Mouse (Mus musculus): Measurements from ENCODE around the gene Reps2.
A peak's percentile ranks its signal among the peaks of the same experiment; 100 is the strongest.

Gene Reps2

GRCm38 (mm10) chrX:162643091-162643788, at the start of gene Reps2:
Reps2 (minus strand) TSS chrX:162643649.
- DNase-seq (ENCODE audit: low read depth, low spot score): peak; percentile 61

- no peak for DNase-seq (ENCODE audit: low read depth, low spot score)
These were observed 47.8 kb upstream of the Reps2 start for GRCm38 (mm10) chrX:162691272-162691671.

DNA sequence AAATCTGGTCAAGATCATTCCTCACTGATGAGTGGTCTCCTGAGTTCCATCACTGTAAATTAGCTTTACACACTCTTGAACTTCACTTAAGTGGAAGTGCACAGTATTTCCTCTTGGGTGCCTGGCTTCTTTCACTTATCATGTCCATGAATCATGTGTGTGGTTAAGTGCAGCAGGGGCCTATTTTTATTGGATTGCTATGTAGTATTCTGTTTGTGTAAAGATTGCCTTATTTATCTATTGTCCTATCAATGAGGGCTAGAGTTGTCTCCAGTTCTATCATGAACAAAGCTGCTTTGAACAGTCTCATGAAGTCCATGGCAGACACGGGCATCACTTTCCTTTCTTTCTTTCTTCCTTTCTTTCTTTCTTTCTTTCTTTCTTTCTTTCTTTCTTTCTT, 41.9 kb upstream of the Reps2 start:
- DNase-seq (ENCODE audit: low read depth, low spot score): no peak

GRCm38 (mm10) chrX:162679506-162679905, 36.1 kb upstream of the Reps2 start:
- peak; percentile 36 for DNase-seq (ENCODE audit: low read depth, low spot score)

DNA sequence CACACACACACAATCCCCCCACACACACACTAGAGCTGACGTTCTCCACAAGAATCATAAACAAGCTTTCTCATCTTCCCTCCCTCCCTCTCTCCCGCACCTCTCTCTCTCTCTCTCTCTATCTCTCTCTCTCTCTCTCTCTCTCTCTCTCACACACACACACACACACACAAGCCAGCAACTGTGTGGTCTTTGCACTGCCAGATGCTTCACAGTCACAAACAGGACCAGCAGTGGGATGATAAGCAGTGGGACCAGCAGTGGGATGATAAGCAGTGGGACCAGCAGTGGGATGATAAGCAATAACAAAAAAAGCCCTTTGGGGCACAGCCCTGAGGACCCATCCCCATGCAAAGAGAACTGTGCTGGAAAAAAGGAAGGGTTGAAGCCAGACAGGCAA, 35.4 kb upstream of the Reps2 start:
- no peak for DNase-seq (ENCODE audit: low read depth, low spot score)

GRCm38 (mm10) chrX:162666166-162666565, 22.7 kb upstream of the Reps2 start:
- DNase-seq (ENCODE audit: low read depth, low spot score): no peak

- DNase-seq (ENCODE audit: low read depth, low spot score): no peak
These were observed 16.7 kb upstream of the Reps2 start for GRCm38 (mm10) chrX:162660182-162660581.

DNA sequence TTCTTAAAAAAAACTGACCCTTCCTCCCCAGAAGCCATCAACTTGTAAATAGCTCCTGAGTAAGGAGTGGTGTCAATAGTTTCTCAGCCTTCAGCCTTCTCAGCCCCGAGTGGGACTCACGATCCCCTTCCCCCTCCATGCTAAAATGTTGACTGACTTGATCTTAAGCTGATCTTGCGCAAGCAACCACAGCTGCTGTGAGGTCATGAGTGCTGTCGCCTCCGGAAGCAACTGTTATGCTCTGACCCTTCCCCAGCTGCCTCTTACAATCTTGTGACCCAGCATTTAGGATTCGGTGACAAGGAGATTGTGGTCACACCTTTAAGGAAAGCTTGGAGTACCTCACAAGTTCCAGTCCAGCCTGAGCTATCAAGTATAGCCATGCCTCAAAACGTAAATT, 10.1 kb upstream of the Reps2 start:
- no peak for DNase-seq (ENCODE audit: low read depth, low spot score)

DNA sequence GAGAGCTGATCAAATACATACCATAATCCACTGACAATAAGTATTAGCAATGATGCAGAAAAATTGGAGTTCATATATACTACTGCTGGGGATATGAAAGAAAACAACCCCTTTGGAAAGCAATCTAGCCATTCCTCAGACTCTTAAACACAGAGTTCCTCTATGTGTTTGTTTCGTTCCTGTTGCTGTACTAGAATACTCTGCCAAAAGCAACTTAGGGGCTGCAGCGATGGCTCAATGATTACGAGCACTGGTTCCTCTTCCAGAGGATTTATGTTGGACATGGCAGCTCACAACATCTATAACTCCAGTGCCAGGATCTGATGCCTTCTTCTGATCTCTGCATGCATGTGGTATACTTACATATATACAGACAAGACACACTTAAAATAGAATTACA, 9.0 kb upstream of the Reps2 start:
- no peak for DNase-seq (ENCODE audit: low read depth, low spot score)

DNA sequence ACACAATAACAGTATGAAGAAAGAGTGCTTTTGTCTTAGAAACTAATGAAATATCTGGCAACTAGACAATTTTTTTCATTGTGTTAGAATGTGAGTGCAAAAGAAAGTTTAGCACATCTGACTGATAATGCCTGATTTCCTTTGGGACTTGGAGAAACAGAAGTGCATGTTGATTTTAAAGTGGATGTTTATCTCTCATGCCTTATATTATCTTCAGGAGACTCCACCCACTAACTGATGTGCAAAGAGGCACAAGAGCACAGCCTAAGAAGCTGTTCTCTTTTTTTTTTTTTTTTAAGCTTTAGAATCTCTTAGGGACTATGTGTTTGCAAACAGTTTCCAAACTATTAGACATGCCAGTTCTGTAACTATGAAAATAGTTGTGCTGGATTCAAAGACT, 7.7 kb upstream of the Reps2 start:
- DNase-seq (ENCODE audit: low read depth, low spot score): no peak

GRCm38 (mm10) chrX:162643789-162644092, 292 bp upstream of the Reps2 start:
- no peak for DNase-seq (ENCODE audit: low read depth, low spot score)

DNA sequence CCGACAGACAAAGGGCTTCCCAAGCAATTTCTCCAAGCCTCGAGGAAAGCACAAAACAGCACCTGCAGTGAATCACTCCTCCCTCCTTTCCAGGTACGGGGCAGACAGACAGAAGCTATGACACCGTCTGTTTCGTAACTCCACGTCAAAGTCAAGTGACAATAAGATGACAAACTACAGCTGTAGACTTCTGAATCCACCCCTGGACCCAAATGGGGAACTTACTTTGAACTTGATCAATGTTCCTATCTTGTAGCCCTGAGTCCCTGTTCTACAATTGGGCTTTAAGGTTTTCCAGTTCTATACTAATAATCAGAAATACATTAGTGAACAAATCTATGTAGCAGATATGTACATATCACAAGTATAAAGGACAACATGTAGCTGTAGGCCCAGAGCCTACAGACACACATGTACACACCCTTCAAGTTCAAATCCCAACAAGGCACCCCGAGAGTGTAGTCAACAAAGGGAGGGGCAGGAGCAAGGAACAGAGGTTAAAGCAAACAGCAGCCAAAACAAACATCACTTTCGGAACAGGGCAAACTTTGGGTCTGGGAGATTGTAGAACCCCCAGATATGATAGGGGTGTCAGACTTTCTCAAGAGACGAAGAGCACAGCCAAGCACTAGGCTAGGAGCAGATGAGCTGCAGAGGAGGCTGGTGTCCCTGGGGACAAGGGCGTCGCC, 903 bp downstream of the Reps2 start:
- DNase-seq (ENCODE audit: low read depth, low spot score): no peak

DNA sequence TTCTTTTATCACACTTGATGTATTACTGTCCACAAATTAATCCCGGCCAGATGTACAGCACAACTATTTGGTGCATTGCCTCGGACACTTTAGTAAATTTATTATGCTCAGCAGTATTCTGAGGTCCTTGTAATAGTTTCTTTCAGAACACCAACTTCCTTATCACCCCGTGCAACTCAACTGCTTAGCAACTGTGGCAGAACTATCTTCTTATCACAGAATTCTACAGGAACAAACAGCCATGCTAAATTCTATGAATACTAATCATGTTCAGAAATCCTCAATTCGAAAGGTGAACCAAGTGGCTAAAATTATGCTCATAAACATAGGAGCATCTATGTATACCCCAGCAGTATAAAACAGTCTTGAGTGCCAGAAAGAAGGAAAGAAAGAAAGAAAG, 1.7 kb downstream of the Reps2 start:
- no peak for DNase-seq (ENCODE audit: low read depth, low spot score)

- DNase-seq (ENCODE audit: low read depth, low spot score): no peak
These were observed 8.3 kb downstream of the Reps2 start for GRCm38 (mm10) chrX:162635159-162635558.

- no peak for DNase-seq (ENCODE audit: low read depth, low spot score)
These were observed 21.4 kb downstream of the Reps2 start for GRCm38 (mm10) chrX:162622091-162622437.

DNA sequence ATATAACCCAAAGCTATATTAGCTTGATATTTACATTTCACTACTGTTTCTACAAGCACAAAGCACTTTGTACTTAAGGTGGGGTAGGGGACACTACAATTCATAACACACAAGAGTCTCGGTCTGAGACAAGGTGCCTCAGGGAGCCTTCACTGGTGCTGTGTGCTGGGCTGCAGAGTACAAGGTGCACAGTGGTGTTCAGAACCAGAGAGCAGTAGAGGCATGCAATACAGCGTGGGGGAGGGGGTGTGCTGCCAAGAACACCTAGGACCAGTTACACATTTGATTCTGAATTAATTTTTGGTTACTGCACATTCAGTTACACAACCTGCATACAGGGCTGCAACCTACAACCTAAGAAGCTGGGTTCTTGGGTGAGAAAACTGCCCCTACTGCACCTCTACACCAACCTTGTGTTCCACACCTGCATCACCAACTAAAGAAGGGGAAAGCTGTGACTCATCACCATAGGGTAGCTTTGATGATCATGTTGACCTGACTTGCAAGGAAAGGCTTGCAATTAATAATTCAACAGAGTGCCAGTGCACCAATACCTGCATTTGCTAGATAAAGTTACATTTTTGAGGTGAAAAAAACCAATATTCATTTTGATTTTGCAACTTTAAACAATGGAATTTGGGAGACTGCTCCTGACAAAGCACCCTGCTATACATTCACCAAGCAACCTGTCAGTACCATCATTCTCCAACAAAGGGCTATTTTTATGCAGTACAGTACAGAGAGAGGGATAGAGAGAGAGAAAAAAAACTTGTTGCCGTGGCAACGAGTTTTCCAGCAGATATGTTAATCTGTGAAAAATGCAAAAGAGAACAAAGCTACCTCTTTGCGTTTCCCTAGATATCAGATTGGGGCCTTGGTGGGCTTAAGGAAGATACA, 22.0 kb downstream of the Reps2 start:
- no peak for DNase-seq (ENCODE audit: low read depth, low spot score)

DNA sequence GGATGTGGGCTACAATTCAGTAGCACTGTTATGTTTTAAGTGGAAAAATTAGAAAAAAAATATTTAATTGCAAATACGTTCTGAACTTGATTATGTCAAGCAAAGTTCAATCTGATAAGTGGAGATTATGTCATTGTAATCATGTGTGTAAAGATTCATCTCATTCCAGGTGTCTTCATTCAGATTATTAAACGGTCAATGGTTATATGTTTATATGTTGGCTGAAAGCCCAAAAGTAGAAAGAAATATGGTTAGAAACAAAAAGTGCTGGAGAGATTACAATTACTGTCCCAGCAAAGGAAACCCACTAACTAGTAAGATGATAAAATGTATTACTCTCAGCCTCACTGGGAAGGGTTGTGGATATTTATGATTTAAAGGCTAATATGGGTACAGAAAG, 23.7 kb downstream of the Reps2 start:
- no peak for DNase-seq (ENCODE audit: low read depth, low spot score)

GRCm38 (mm10) chrX:162618547-162618946, 24.9 kb downstream of the Reps2 start:
- no peak for DNase-seq (ENCODE audit: low read depth, low spot score)

DNA sequence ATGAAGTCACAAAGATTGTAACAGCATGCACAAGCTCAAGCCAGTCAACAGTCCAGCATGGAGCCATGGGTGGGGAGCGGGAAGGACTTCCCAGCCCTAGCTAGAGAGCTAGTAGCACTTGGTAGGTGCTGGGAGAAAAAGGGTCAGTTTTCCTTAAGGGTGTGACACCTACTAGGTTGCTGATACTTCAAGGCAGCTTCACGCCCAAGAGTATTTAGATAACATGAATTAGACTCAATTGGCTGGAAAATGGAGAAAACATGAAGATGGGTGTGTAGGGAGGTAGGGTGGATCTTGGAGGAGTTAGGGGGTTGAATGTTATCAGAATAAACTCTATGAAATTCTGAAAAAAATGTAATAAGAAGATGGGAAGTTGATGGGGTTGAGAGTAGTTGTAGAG, 37.3 kb downstream of the Reps2 start:
- no peak for DNase-seq (ENCODE audit: low read depth, low spot score)

- DNase-seq (ENCODE audit: low read depth, low spot score): no peak
These were observed 43.8 kb downstream of the Reps2 start for GRCm38 (mm10) chrX:162599666-162600065.

GRCm38 (mm10) chrX:162591005-162591801, 52.2 kb downstream of the Reps2 start:
- DNase-seq (ENCODE audit: low read depth, low spot score): no peak
